Mouse (Mus musculus) lung, adult 18-20 months (tissue): Measurements from ENCODE around the gene Cbs.
A peak's percentile ranks its signal among the peaks of the same experiment; 100 is the strongest.

Experiments used
- DNase-seq, 2 experiments: peaks; one replicate each; pipeline ENCODE4 v3.0.0; 2022; ENCODE audit warnings: mixed read lengths in 2 of 2

The Cbs gene

DNA sequence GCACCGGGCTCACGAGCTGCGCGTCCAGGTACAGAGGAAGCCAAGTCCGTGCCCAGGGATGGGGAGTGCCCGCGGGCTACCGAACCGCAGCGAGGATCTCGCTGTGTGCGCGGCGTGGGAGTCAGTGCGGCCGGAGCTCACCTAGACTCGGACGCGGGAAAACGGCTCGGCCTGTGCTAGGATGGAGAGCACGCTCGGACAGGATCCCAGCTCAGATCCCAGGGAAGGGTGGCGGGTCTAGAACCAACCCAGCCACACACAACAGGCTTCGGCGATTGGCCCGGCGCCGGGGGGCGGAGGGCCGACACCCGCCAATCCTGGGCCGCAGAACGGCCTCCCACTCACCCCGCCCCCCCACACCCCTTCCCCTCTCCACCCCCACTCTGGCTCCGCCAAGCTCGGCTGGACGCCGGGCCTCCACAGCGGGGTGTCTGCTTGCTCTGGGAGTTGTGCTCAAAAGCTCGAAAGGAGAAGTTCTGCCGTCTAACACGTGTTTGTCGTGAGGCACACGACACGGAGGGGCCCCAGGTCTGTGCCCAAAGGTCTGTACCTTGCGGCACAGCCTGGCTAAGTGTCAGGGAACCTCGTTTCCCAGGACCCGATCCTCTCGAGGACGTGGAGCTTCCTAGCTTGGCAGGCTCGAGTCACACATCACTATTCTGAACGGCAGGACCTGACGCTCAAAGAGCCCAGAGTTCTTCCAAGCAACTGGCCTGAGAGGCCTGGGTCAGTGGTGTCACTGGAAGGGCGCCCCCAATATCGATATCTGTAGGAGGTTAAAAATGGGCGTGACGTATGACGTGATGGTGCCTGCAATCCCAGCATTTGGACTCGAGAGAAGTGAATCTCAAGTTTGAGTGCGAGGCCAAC is at the start of gene Cbs:
Cbs (minus strand) TSS at position 297 of the 870 bp plus-strand sequence.
- peak; percentile 86 to 91 for DNase-seq

DNA sequence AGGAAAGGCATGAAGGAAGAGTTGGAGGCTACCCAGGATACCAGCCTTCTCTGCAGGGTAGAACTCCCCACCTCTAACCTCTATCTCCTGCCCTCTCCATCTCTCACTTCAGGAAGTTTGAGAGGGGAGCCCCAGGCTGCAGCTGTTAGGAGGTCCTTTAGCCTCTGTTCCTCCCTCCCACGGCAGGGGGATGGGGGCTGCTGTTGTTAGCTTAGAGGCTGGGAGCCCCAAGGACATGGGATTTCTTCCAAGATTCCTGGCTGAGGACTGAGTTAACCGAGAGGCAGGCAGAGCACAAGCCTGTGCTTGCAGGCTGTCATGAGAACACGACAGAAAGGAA is 49.2 kb upstream of the Cbs start:
- DNase-seq: peak in 1 of 2 experiments; percentile 27

- DNase-seq: peak; percentile 84 to 90
Observed at GRCm38 (mm10) chr17:31685514-31686224, 48.6 kb upstream of the Cbs start.

- no peak for DNase-seq
Observed at GRCm38 (mm10) chr17:31680450-31680849, 43.4 kb upstream of the Cbs start.

DNA sequence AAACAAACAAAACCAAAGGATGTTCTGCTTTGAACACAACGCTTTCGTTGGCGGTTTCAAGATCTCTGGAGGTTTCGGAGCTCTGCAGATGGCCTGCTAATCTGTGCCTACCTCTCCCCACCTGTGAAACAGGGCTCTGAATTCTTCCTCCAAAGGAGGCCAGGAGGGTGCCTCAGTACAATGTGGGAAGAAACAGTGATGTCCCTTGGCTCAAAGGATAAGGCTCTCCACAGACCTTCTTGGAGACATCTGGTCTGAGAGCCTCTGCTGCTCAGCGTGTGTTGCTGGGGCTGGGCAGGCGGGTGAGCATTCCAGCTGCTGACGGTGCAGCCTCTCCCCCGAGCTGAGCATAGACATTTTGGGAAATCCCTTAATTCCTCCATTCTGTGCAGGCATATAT is 40.5 kb upstream of the Cbs start, which contains the start of gene Cryaa:
Cryaa (plus strand) TSS at position 301 of the 400 bp plus-strand sequence.
- no peak for DNase-seq

DNA sequence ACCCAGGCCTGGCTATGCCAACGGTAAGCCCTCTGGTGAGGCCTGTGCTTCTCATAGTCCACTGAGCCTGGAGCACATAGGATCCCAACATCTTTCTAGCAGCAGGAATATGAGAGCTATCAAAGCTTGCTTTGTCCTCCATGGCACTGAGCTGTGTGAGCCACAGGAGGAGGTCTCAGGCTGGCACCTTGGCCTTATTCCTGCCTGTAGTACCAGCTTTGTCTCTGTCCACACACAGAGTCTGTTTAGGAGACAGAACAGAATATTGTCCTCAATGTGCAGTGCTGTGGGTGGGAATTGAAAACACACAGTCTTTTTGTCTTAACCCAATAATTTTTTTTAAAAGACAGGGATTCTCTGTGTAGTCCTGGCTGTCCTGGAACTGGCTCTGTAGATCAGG is 37.4 kb upstream of the Cbs start:
- no peak for DNase-seq

DNA sequence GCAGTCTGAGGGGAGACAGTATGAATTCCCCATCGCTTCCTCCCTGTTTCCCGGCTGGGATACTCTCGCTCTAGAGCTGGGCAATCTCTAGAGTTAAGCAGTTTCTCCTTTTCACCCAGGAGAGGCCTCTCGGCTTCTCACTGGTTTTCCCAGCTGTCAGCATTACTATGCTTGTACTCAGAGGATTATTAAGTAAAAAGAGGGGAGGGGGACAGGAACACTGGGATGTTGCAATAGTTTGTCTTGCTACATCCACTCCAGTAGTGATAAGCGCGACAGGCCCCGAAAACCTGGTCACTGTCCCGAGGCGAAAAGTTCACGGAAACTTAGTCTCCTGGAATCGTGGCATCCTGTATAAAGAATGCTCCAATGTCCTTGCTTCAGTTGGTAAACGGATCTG is 35.2 kb upstream of the Cbs start:
- DNase-seq: no peak

DNA sequence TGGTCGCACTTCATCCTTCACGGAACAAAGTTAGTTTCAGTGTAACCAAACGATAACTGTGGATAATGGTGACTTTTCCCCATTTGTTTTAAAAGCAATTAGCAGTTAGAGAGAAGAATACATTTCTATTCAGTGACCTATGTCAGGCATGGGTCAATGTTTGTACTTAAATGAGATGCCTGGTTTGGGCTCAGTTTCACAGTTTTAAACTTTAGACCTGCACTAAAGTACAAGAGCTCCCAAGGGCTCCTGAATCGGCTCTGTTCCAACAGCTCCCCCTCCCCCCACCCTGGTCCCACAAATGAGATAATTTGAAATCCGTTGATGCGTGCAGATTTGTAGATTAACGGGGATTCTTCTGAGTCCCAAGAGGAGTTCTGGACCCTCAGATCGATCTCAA is 34.7 kb upstream of the Cbs start:
- DNase-seq: no peak

DNA sequence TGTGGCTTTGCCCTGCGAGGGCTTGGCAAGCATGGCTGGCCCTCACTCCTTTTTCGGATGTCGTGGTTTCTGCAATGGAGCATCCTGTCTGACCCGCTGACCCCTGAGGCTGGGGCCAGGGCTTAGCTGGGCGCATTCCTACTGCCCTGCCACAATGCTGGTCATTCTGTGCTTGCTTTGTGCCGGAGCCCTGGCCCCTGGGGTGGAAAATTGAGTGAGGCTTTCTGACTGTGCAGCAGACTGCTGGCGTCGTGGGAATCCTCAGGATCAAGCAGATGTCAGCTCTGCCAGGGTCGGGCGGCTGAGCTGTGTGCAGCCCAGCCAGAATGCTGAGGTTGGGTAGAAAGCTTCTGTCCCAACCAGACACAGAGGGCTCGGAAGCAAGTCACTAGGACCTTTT is 33.1 kb upstream of the Cbs start:
- no peak for DNase-seq

GRCm38 (mm10) chr17:31668306-31668705 is 31.3 kb upstream of the Cbs start:
- no peak for DNase-seq

- peak; percentile 83 to 88 for DNase-seq
Observed at GRCm38 (mm10) chr17:31664760-31665159, 27.7 kb upstream of the Cbs start.

DNA sequence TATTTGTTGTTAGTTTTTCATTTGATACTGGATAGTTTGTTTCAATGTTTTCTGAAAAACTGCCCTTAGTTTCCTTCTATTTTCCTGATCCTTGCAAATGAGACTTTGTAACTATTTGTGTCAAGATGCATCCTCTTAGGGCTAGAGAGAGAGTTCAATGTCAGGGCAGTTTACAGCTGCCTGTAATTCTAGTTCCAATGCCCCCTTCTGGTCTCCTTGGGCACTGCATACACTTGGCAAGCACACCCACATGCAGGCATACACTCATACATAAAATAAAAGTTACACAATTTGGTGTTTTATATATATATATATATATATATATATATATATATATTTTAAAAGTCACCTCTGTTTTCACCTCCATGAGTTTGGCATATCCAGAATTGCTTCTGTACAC is 25.8 kb upstream of the Cbs start:
- DNase-seq: no peak

DNA sequence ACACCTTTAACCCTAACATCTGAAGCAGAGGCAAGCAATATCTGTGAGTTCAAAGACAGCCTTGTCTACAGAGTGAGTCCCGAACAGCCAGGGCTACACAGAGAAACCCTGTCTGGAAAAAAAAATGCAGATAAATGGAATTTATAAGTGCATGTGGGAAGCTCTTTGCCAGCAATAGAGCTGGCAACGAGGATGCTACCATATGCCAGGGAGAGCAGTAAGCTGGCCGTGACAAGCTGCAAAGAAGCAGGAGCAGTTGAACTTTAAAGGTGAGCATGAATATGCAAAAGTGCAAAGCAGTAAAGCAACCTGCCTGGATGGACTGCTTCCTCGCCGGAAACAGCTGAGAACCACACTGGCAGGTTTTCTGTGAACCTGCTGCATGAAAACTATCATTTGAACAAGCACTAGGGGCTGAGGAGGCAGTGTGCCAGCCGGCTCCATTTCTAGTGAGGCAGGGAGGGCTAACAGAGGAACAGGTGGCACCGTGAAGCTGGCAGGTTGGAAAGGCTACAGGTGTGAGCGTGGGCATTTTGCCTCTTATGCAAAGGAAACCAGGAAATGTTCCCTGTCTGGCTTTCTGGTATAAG is 23.7 kb upstream of the Cbs start:
- DNase-seq: no peak

GRCm38 (mm10) chr17:31658468-31659185 is 21.6 kb upstream of the Cbs start, which contains the start of gene U2af1:
Gene U2af1, minus strand, starts transcription at chr17:31658892.
- peak; percentile 97 to 98 for DNase-seq

- DNase-seq: no peak
Observed at GRCm38 (mm10) chr17:31658136-31658467, 21.1 kb upstream of the Cbs start.

DNA sequence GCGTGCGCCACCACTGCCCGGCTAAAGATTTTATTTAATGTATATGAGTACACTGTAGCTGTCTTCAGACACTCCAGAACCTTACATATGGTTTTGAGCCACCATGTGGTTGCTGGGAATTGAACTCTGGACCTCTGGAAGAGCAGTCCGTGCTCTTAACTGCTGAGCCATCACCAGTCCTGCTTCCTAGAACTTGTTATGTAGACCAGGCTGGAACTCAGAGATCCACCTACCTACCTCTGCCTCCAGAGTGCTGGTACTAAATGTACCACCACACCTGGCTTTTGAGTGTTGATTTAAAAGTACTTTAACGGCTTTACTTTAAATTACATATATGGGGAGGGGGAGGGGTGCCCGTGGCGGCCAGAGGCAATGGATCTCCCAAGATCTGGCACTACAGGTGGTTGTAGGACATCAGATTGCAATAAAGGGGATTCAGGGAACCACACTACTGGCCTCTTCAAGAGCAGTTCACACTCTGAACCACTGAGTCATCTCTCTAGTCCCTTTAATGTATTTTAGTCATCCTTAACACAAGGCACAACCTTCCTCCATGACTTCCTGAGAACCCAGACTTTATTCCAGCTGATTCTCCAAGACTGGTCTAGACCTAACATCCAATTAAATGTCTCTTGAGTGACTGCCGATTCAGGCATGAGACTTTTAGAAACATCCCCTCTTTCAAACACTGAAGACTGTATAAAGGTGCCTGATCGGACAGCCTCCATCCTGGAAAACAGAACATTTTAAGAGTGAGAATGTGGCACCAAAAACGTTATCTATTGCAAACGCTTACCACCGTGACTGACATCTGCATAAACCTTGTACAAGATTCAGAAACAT is 20.3 kb upstream of the Cbs start:
- DNase-seq: no peak

- DNase-seq: no peak
Observed at GRCm38 (mm10) chr17:31656682-31657081, 19.6 kb upstream of the Cbs start.

GRCm38 (mm10) chr17:31655366-31655765 is 18.3 kb upstream of the Cbs start:
- no peak for DNase-seq

DNA sequence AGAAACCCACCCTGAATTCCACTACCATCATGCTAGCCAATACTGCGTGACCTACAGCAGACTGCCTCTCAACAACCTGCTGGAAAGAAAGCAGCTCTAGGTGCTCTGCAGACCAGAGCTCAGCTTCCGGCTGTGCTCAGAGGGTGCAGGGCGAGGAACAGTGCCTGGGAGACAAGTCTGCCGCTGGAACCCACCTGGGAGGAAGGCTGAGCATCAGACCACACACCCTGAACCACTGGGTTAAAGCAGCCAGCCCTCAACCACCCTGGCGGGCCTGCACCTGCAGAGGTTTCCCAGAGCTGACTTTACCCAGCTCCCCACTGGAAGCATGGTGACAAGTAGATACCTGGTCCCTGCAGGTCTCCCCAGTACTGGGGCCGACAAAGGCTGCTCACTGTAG is 16.2 kb upstream of the Cbs start:
- DNase-seq: no peak

DNA sequence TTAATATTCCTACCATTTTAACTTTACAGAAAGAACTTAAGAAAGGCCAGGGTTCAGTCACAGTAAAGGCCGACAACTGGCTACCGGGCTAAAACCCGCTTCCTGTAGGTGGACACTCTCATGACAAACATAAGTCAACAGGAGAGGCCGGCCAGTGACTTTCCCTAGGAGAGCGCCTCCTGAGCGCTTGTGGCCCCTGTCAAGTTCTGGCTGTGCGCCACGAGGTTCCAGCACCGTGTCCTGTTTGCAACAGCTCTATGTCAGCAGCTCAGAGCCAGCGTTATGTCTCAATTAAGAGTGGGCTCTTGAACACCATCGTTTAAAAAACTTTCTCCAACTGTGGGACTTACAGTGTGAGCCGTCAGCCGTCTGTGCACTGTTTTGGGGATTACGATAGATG is 15.1 kb upstream of the Cbs start:
- DNase-seq: peak in 1 of 2 experiments; percentile 44

GRCm38 (mm10) chr17:31646199-31647002 is 9.4 kb upstream of the Cbs start:
- DNase-seq: no peak
